Mouse (Mus musculus): ENCODE measurements around the gene Cyp26c1. TPM values are rescaled to one million over a fixed set of nuclear protein-coding genes. Genes with fewer than 3 reads are reported as not detected.

The Cyp26c1 gene
- polyA plus RNA-seq (2015; fragmentation: Nextera tagmentation; extraction: Ambion mirVana) = not detected in 2 replicates

GRCm38 (mm10) chr19:37685281-37685680 lies at the start of gene Cyp26c1:
TSS of gene Cyp26c1 (plus strand) at chr19:37685581.
- WGBS = 11% methylated on average over 6 of the region's 6 CpGs
- Histone ChIP-seq H3K4me1 (ENCODE audit: control insufficient read depth, insufficient read depth, low read length) (no peaks in the 10 kb centered on the region), H3K9ac (ENCODE audit: low read depth, low read length) (no peak within 1 kb of the TSS), H3K9me3 (replicated peaks; ENCODE audit: control insufficient read depth, low read length, poor library complexity, severe bottlenecking) (no peaks in the 10 kb centered on the region), H3K4me3 (ENCODE audit: low read depth, low read length) (no peak within 1 kb of the TSS), H3K36me3 (ENCODE audit: control insufficient read depth, insufficient read depth, low read length) (no peaks in the 10 kb centered on the region), H3K27ac (ENCODE audit: low read length) (no peak within 1 kb of the TSS), H3K27me3 (ENCODE audit: control insufficient read depth, insufficient read depth, low read depth, low read length) (peaks cover 80% of the 10 kb centered on the region), H3K4me2 (ENCODE audit: low read length) (no peak within 1 kb of the TSS)
- no peak for ATAC-seq

DNA sequence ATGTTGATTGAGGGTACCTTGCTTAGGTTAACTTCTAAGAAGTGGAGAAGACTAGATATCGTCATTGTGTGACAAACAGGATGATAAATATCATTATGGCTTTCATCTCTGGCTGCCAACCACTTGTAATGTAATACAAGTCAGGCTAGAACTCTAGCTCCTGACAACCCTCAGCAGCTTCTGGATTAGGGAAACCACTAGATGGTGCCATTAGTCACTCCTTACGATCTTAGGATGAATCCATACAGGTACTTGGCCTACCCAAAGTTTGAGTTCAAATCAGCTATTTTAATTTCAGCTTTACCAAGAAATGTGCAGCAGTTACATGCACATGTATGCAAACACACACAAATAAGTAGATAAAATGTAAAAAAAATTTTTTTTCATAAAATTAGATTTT lies 37.4 kb upstream of the Cyp26c1 start:
- H3K27ac ChIP-seq (ENCODE audit: low read length) = no peak overlapping the region
- H3K9ac ChIP-seq (ENCODE audit: low read depth, low read length) = no peak overlapping the region
- no peaks in the 10 kb centered on the region for H3K9me3 ChIP-seq (replicated peaks; ENCODE audit: control insufficient read depth, low read length, poor library complexity, severe bottlenecking)
- 40% methylated on average over 2 of the region's 2 CpGs for WGBS
- no peaks in the 10 kb centered on the region for H3K4me1 ChIP-seq (ENCODE audit: control insufficient read depth, insufficient read depth, low read length)
- no peak for ATAC-seq
- no peak overlapping the region for H3K4me2 ChIP-seq (ENCODE audit: low read length)
- no peaks in the 10 kb centered on the region for H3K36me3 ChIP-seq (ENCODE audit: control insufficient read depth, insufficient read depth, low read length)
- H3K27me3 ChIP-seq (ENCODE audit: control insufficient read depth, insufficient read depth, low read depth, low read length) = no peaks in the 10 kb centered on the region
- no peak overlapping the region for H3K4me3 ChIP-seq (ENCODE audit: low read depth, low read length)

DNA sequence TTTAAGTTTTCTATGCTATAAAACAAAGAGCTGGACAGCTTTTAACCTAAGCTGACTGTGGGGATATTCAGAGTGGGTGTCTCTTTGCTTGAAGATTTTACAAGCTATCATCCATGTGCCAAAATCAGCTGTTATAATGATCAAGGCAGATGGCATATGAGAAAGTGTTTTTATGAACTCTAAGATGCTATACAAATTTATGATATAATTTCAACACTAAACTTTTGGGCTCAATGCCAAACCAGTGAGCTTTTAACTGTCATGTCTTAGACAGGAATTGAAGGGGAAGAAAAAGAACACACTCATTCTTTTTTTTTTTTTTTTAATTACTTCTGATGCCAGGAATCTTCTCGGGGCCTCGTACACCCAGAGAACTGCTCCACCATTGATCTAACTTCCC lies 34.9 kb upstream of the Cyp26c1 start:
- Histone ChIP-seq H3K4me2 (ENCODE audit: low read length) (no peak overlapping the region), H3K27me3 (ENCODE audit: control insufficient read depth, insufficient read depth, low read depth, low read length) (no peaks in the 10 kb centered on the region; the same call in 1 of the 2 replicates), H3K9ac (ENCODE audit: low read depth, low read length) (no peak overlapping the region), H3K36me3 (ENCODE audit: control insufficient read depth, insufficient read depth, low read length) (no peaks in the 10 kb centered on the region), H3K9me3 (replicated peaks; ENCODE audit: control insufficient read depth, low read length, poor library complexity, severe bottlenecking) (no peaks in the 10 kb centered on the region), H3K27ac (ENCODE audit: low read length) (no peak overlapping the region), H3K4me3 (ENCODE audit: low read depth, low read length) (no peak overlapping the region), H3K4me1 (ENCODE audit: control insufficient read depth, insufficient read depth, low read length) (no peaks in the 10 kb centered on the region)
- WGBS = 84% methylated on average over 2 of the region's 2 CpGs
- no peak for ATAC-seq

GRCm38 (mm10) chr19:37654012-37654411 lies 31.4 kb upstream of the Cyp26c1 start:
- 14% methylated on average over 5 of the region's 5 CpGs for WGBS
- Histone ChIP-seq H3K27me3 (ENCODE audit: control insufficient read depth, insufficient read depth, low read depth, low read length) (no peaks in the 10 kb centered on the region; the same call in 1 of the 2 replicates), H3K36me3 (ENCODE audit: control insufficient read depth, insufficient read depth, low read length) (no peaks in the 10 kb centered on the region), H3K27ac (ENCODE audit: low read length) (no peak overlapping the region), H3K4me2 (ENCODE audit: low read length) (no peak overlapping the region), H3K9me3 (replicated peaks; ENCODE audit: control insufficient read depth, low read length, poor library complexity, severe bottlenecking) (no peaks in the 10 kb centered on the region), H3K4me1 (ENCODE audit: control insufficient read depth, insufficient read depth, low read length) (no peaks in the 10 kb centered on the region), H3K4me3 (ENCODE audit: low read depth, low read length) (no peak overlapping the region), H3K9ac (ENCODE audit: low read depth, low read length) (no peak overlapping the region)
- ATAC-seq = no peak

- H3K4me1 ChIP-seq (ENCODE audit: control insufficient read depth, insufficient read depth, low read length) = no peaks in the 10 kb centered on the region
- H3K4me3 ChIP-seq (ENCODE audit: low read depth, low read length) = no peak overlapping the region
- no peaks in the 10 kb centered on the region; the same call in 1 of the 2 replicates for H3K27me3 ChIP-seq (ENCODE audit: control insufficient read depth, insufficient read depth, low read depth, low read length)
- H3K9me3 ChIP-seq (replicated peaks; ENCODE audit: control insufficient read depth, low read length, poor library complexity, severe bottlenecking) = no peaks in the 10 kb centered on the region
- H3K36me3 ChIP-seq (ENCODE audit: control insufficient read depth, insufficient read depth, low read length) = no peaks in the 10 kb centered on the region
- no peak overlapping the region for H3K27ac ChIP-seq (ENCODE audit: low read length)
- 7% methylated on average over 9 of the region's 9 CpGs for WGBS
- no peak overlapping the region for H3K9ac ChIP-seq (ENCODE audit: low read depth, low read length)
- no peak for ATAC-seq
- H3K4me2 ChIP-seq (ENCODE audit: low read length) = no peak overlapping the region
These were observed 28.9 kb upstream of the Cyp26c1 start for GRCm38 (mm10) chr19:37656441-37656840.

DNA sequence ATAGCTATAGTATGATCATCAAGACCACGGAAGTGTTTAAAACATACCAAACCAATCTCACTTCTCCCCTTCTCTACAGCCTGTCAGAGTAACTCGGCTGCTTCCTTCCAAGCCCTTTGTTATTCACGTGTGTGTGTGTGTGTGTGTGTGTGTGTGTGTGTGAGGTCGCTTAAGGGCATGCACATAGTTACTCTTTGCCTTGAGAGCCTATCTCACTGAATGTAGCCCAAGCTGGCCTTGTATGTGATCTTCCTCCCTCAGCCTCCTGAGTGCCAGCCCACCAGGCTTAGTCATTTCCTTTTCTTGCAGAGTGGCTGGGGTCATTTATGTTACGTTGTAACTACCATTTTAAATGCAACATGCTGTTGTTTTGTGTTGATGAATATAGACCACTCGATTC lies 20.1 kb upstream of the Cyp26c1 start:
- Histone ChIP-seq H3K4me1 (ENCODE audit: control insufficient read depth, insufficient read depth, low read length) (no peaks in the 10 kb centered on the region), H3K4me3 (ENCODE audit: low read depth, low read length) (no peak overlapping the region), H3K27ac (ENCODE audit: low read length) (no peak overlapping the region), H3K9me3 (replicated peaks; ENCODE audit: control insufficient read depth, low read length, poor library complexity, severe bottlenecking) (no peaks in the 10 kb centered on the region), H3K36me3 (ENCODE audit: control insufficient read depth, insufficient read depth, low read length) (no peaks in the 10 kb centered on the region), H3K9ac (ENCODE audit: low read depth, low read length) (no peak overlapping the region), H3K27me3 (ENCODE audit: control insufficient read depth, insufficient read depth, low read depth, low read length) (no peaks in the 10 kb centered on the region), H3K4me2 (ENCODE audit: low read length) (no peak overlapping the region)
- ATAC-seq = no peak
- WGBS = 69% methylated on average over 6 of the region's 6 CpGs

- WGBS = 58% methylated on average over 13 of the region's 13 CpGs
- Histone ChIP-seq H3K9me3 (replicated peaks; ENCODE audit: control insufficient read depth, low read length, poor library complexity, severe bottlenecking) (no peaks in the 10 kb centered on the region), H3K27me3 (ENCODE audit: control insufficient read depth, insufficient read depth, low read depth, low read length) (no peaks in the 10 kb centered on the region)
These were observed 17.4 kb upstream of the Cyp26c1 start for GRCm38 (mm10) chr19:37667855-37668594.

DNA sequence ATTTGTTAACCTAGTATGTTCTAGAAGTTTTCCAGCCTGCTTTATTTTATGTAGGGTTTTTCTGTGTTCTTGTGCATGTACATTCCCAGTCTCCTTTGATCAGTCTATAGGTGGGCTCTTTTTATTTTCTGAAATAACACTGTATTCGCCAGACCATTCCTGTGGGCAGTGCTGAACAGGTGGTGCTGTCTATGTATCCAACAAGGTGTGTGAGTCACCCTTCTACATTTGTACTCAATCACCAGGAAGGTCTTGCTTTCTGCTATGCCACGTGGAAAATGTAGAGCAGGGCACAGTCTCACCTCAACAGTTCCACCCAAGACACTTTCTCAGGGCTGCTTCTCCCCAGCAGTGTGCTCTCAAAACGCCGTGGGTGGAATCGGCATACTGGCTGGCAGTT lies 16.7 kb upstream of the Cyp26c1 start:
- Histone ChIP-seq H3K27me3 (ENCODE audit: control insufficient read depth, insufficient read depth, low read depth, low read length) (no peaks in the 10 kb centered on the region), H3K9ac (ENCODE audit: low read depth, low read length) (no peak overlapping the region), H3K27ac (ENCODE audit: low read length) (no peak overlapping the region), H3K4me2 (ENCODE audit: low read length) (no peak overlapping the region), H3K9me3 (replicated peaks; ENCODE audit: control insufficient read depth, low read length, poor library complexity, severe bottlenecking) (no peaks in the 10 kb centered on the region), H3K36me3 (ENCODE audit: control insufficient read depth, insufficient read depth, low read length) (no peaks in the 10 kb centered on the region), H3K4me1 (ENCODE audit: control insufficient read depth, insufficient read depth, low read length) (no peaks in the 10 kb centered on the region), H3K4me3 (ENCODE audit: low read depth, low read length) (no peak overlapping the region)
- ATAC-seq = no peak
- WGBS = 93% methylated on average over 5 of the region's 5 CpGs

More at GRCm38 (mm10) chr19:37667855-37668594, 17.4 kb upstream of the Cyp26c1 start:
- Histone ChIP-seq H3K4me2 (ENCODE audit: low read length) (no peak overlapping the region), H3K27ac (ENCODE audit: low read length) (no peak overlapping the region), H3K4me3 (ENCODE audit: low read depth, low read length) (no peak overlapping the region), H3K9ac (ENCODE audit: low read depth, low read length) (no peak overlapping the region), H3K36me3 (ENCODE audit: control insufficient read depth, insufficient read depth, low read length) (no peaks in the 10 kb centered on the region), H3K4me1 (ENCODE audit: control insufficient read depth, insufficient read depth, low read length) (no peaks in the 10 kb centered on the region)
- no peak for ATAC-seq

GRCm38 (mm10) chr19:37669486-37669885 lies 15.9 kb upstream of the Cyp26c1 start:
- Histone ChIP-seq H3K4me3 (ENCODE audit: low read depth, low read length) (no peak overlapping the region), H3K9ac (ENCODE audit: low read depth, low read length) (no peak overlapping the region), H3K4me1 (ENCODE audit: control insufficient read depth, insufficient read depth, low read length) (no peaks in the 10 kb centered on the region), H3K4me2 (ENCODE audit: low read length) (no peak overlapping the region), H3K27me3 (ENCODE audit: control insufficient read depth, insufficient read depth, low read depth, low read length) (no peaks in the 10 kb centered on the region), H3K36me3 (ENCODE audit: control insufficient read depth, insufficient read depth, low read length) (no peaks in the 10 kb centered on the region), H3K9me3 (replicated peaks; ENCODE audit: control insufficient read depth, low read length, poor library complexity, severe bottlenecking) (no peaks in the 10 kb centered on the region), H3K27ac (ENCODE audit: low read length) (no peak overlapping the region)
- 75% methylated on average over 5 of the region's 5 CpGs for WGBS
- ATAC-seq = no peak

All from midbrain, embryonic 16.5 days (tissue).